Mouse (Mus musculus) erythroblast, adult 5-6 weeks (primary cell): Measurements from ENCODE around the gene Kpna7. TPM values are rescaled to one million over a fixed set of nuclear protein-coding genes. Genes with fewer than 3 reads are reported as not detected.
A peak's percentile ranks its signal among the peaks of the same experiment; 100 is the strongest.
"Not testable (repeated sequence)": the region's sequence is repeated elsewhere in the genome, so short reads cannot be mapped to it uniquely, and the experiment has no call there.

ENCODE experiments used
- ATAC-seq: replicated peaks from 2 replicates; pipeline ENCODE4 v1.8.0; 2016; ENCODE audit warnings: moderate number of reproducible peaks, mild to moderate bottlenecking, moderate TSS enrichment, inconsistent platforms; ENCODE audit not compliant: poor library complexity, low FRiP score, severe bottlenecking
- total RNA-seq, 2 experiments: library from RNA; stranded (forward) in 1 of 2; stranded (reverse) in 1 of 2; fragments of 150-400 nt in 1 of 2; fragments of 200-764, 138-1000 nt in 1 of 2; gene quantifications; 2 replicates each; pipeline versions ENCODE4 v1.2.3 to v1.2.4; 2015 to 2017; ENCODE audit warnings: low replicate concordance in 2 of 2

The Kpna7 gene
- not detected in 2 replicates for total RNA-seq (2015; ENCODE audit: low replicate concordance)
- not detected in 2 replicates for total RNA-seq (2017; ENCODE audit: low replicate concordance)

GRCm38 (mm10) chr5:145083632-145084451, at the start of gene Kpna7, which contains the start of gene Arpc1a:
TSS of gene Kpna7 (minus strand) at chr5:145084030.
TSS of gene Arpc1a (plus strand) at chr5:145083830.
- ATAC-seq, result peak; percentile 99

GRCm38 (mm10) chr5:145133275-145133674, 49.4 kb upstream of the Kpna7 start:
- not testable (repeated sequence) for ATAC-seq

DNA sequence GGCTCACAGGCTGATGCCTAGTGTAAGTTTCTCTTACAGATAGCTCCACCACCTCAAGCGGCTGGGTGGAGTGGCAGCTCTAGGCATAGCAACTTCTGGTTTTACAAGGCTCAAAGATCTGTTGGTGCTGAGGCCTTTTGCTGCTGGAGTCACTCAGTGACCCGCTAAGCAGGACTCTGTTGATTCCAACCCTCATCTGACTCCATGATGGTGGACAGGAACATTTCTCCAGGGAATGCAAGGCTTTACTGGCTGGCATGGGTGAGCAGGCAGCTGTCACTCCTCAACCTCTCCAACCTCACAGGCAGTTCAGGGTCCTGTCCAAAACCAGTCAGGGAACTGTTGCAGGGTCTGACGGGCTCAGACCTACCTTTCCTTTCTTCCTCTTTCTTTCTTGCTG, 47.2 kb upstream of the Kpna7 start:
- ATAC-seq, result no peak

DNA sequence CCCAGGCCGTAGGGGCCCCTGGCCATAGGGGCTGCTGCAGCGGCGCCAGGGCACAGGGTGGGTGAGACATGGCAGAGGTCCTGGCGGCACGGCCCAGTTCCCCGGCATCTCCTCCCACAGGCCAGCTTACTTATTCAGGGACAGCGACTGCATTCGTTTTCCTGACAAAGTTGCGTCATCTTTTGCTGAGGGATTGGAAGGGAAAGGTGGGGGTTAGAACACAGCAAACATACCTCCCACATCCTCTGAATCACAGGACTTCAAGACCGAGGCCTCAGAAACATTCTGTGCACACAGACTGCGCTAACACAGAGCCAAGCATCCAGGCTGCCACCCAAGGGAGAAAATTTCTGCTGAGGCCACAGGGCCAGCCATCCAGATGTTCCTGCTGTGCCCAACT, 46.4 kb upstream of the Kpna7 start:
- no peak for ATAC-seq

DNA sequence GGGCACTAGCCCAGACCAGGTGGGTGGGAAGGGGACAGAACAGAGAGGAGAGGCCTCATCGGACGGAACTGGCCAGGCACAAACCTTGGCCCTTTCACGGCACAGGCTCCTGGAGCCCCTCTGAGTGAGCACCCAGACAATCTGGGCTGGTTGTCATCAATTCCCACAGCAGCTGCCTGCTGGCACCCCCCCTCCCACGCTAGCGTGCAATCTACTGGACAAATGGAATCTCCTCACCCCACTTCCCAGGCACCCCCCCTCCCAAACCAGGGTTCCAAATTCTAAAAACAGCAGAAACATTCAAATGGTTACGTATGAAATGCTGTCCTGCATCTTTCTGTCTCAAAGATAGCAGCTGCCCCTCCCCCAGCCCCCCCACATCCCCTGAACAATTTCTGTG, 45.9 kb upstream of the Kpna7 start:
- not testable (repeated sequence) for ATAC-seq

GRCm38 (mm10) chr5:145129124-145129523, 45.3 kb upstream of the Kpna7 start:
- no peak for ATAC-seq

- no peak for ATAC-seq
These were observed 42.8 kb upstream of the Kpna7 start for GRCm38 (mm10) chr5:145126580-145126979.

DNA sequence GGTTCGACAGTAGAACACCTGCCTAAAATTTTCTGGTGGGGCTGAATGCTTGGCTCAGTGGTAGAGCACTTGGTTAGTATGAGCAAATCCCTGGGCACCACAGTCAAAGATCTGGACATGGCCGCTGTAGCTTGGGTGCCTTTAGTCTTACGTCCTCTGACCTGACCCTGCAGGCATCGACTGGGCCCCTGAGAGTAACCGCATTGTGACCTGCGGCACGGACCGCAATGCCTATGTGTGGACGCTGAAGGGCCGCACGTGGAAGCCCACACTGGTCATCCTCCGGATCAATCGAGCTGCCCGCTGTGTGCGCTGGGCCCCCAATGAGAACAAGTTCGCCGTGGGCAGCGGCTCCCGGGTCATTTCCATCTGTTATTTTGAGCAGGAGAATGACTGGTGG, 39.6 kb upstream of the Kpna7 start:
- no peak for ATAC-seq

- ATAC-seq, result no peak
These were observed 37.1 kb upstream of the Kpna7 start for GRCm38 (mm10) chr5:145120921-145121320.

DNA sequence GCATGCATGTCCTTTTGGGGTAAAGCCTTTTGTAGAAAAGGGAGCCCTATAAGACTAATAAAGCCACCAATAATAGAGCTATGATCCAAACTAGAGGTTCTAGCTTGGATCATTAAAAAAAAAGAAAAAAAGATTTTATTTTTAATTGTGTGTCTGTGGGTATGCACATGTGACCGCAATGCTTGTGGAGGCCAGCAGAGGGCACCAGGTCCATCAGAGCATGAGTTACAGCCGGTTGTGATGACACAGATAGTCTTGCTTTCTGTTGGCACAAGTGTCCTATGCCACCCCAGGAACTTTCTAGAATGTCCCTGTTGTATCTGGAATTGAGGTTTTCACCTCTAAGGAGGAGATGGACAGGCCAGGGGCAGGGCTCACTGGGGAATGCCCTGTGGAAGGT, 35.6 kb upstream of the Kpna7 start:
- peak; percentile 58; the same call in 1 of the 2 replicates for ATAC-seq

GRCm38 (mm10) chr5:145118461-145118860, 34.6 kb upstream of the Kpna7 start:
- ATAC-seq, result no peak

DNA sequence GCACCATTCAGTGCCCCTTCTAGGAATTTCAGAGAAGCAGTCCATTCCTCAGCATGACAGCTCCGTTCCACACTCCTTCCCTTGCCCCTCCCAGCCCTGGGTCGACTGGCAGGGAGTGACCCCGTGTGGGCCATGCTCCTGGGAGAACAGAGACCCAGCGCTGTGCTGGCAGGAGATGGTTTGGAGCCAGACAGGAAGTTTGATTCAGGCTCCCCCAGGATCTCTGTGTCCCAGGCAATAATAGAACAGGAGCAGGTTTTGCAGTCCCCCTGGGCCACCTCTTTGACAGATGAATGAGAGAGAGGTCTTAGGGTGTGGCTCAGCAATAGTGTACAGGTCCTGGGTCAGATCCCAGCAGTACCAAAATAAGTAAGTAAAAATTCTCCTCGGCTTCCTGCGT, 34.2 kb upstream of the Kpna7 start:
- ATAC-seq, result no peak

- ATAC-seq, result peak; percentile 76
These were observed 33.1 kb upstream of the Kpna7 start for GRCm38 (mm10) chr5:145116916-145117315.

GRCm38 (mm10) chr5:145116316-145116715, 32.5 kb upstream of the Kpna7 start:
- ATAC-seq, result no peak

GRCm38 (mm10) chr5:145115736-145116135, 31.9 kb upstream of the Kpna7 start:
- ATAC-seq, result no peak

- ATAC-seq, result no peak
These were observed 31.0 kb upstream of the Kpna7 start for GRCm38 (mm10) chr5:145114606-145115473.

GRCm38 (mm10) chr5:145114071-145114605, 30.3 kb upstream of the Kpna7 start, which contains the start of gene Arpc1b:
TSS of gene Arpc1b (plus strand) at chr5:145114215.
- no peak for ATAC-seq

- ATAC-seq, result no peak
These were observed 29.6 kb upstream of the Kpna7 start for GRCm38 (mm10) chr5:145113416-145113815.

- no peak for ATAC-seq
These were observed 28.7 kb upstream of the Kpna7 start for GRCm38 (mm10) chr5:145112566-145112965.

- 0 out of 2 replicates have a peak, but pooled peaks have one; percentile 26 for ATAC-seq
These were observed 26.6 kb upstream of the Kpna7 start for GRCm38 (mm10) chr5:145110401-145110800.
